Mouse (Mus musculus): ENCODE measurements around the gene Nlrc3.
"Not testable (repeated sequence)": the region's sequence is repeated elsewhere in the genome, so short reads cannot be mapped to it uniquely, and the experiment has no call there.

Gene Nlrc3

DNA sequence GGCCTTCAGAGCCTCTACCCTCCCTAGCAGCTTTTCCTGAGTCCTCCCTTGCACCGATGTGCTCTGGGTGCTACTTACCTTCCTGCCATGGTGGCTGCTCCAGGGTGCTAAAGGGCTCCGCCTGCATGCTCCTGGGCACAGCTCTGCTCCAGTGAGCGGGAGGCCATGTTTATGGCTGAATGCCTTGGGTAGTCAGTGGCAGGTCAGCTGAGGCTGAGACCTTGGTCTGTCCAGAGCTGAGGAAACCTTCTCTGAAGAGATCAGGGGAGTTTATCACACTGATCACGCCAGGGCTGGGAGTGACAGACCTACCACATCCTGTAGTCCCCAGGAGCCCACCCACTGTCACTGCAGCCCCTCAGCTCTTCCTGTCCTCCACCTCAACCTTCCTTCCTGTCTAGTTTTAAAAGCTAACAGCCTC lies at the start of gene Nlrc3:
Gene Nlrc3, minus strand, starts transcription at position 382 of the 421 bp plus-strand sequence.
- in situ Hi-C loops (cut with MboI, MseI), result no loop called here

GRCm38 (mm10) chr16:4022719-4023118 lies 46.3 kb upstream of the Nlrc3 start:
- in situ Hi-C loops (cut with MboI, MseI), result no loop called here

GRCm38 (mm10) chr16:4021241-4021640 lies 44.8 kb upstream of the Nlrc3 start:
- in situ Hi-C loops (cut with MboI, MseI), result no loop called here

DNA sequence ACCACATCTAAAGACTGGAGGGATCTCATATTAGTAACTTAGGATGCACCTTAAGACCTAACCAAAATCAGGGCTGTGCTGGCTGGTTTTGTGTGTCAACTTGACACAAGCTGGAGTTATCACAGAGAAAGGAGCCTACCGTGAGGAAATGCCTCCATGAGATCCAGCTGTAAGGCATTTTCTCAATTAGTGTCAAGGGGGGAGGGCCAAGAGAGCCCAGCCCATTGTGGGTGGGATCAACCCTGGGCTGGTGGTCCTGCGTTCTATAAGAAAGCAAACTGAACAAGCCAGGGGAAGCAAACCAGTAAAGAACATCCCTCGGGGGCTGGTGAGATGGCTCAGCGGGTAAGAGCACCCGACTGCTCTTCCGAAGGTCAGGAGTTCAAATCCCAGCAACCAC lies 41.0 kb upstream of the Nlrc3 start:
- in situ Hi-C loops (cut with MboI, MseI), result not testable (repeated sequence)

DNA sequence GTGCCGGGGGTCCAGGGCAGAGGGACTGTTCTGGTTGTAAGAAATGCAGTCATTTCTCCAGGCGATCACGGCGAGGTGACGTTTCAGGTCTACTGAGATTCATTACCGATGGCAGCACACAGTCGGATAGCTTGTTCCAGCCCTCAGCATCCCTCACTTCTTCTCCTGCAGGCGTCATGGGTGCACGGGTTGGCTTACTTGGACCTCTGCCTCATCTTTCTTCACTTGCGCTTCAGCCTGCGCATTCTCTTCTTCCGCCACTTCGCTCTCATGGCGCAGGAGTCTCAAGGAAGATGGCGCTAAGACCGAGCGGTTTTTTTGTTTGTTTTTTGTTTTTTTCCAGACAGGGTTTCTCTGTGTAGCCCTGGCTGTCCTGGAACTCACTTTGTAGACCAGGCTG lies 40.4 kb upstream of the Nlrc3 start:
- in situ Hi-C loops (cut with MboI, MseI), result not testable (repeated sequence)

- in situ Hi-C loops (cut with MboI, MseI), result no loop called here
Observed at GRCm38 (mm10) chr16:4014040-4014668, 37.7 kb upstream of the Nlrc3 start.

- in situ Hi-C loops (cut with MboI, MseI), result no loop called here
Observed at GRCm38 (mm10) chr16:4012882-4013570, 36.6 kb upstream of the Nlrc3 start.

- in situ Hi-C loops (cut with MboI, MseI), result loop anchor here (5.0 kb wide), 2 partner anchors 106 to 166 kb away; no protein-coding TSS in a partner anchor
Observed at GRCm38 (mm10) chr16:4003489-4004398, 27.3 kb upstream of the Nlrc3 start, which contains the start of gene Slx4. TSS of gene Slx4 (minus strand) at chr16:4003770.

DNA sequence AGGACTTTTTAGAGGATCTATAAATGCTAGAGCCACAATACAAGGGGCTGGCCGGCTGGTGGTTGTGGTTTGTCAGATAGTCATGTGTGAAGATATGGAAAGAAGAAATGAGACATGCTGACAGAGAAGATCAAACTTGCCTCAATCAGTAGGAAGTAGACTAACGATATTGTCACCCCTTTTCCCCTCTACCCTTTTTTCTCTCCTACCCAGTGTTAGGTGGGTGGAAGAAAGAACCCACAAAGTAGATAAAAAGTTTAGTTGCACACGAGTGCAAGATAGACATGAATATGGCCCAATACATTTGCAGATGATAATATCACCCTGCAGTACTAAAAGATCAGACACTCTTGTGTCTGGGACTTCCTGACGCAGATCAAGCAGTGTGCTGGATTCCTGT lies 12.0 kb upstream of the Nlrc3 start:
- in situ Hi-C loops (cut with MboI, MseI), result no loop called here

- in situ Hi-C loops (cut with MboI, MseI), result no loop called here
Observed at GRCm38 (mm10) chr16:3983146-3983700, 6.8 kb upstream of the Nlrc3 start.

DNA sequence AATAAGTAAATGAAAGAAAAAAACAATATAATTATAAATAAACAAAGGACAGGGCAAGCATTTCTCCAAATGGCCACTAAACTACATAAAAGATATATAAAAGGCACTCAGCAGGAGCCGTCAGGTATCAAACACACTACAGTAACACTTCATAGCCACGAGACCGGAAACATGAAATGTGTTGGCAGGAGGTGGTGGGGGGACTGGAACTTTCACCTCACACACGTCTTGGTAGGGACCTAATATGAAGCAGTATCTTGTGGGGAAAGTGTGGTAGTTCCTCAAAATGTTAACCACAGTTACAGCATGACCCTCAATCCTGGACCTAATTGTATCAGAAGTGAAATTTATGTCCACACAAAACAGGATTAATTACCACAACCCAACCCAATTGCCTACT lies 5.7 kb upstream of the Nlrc3 start:
- in situ Hi-C loops (cut with MboI, MseI), result no loop called here

GRCm38 (mm10) chr16:3976712-3977111 lies 280 bp upstream of the Nlrc3 start:
- in situ Hi-C loops (cut with MboI, MseI), result no loop called here

GRCm38 (mm10) chr16:3975658-3976057 lies 774 bp downstream of the Nlrc3 start:
- in situ Hi-C loops (cut with MboI, MseI), result no loop called here

- in situ Hi-C loops (cut with MboI, MseI), result not testable (repeated sequence)
Observed at GRCm38 (mm10) chr16:3974456-3974855, 2.0 kb downstream of the Nlrc3 start.

DNA sequence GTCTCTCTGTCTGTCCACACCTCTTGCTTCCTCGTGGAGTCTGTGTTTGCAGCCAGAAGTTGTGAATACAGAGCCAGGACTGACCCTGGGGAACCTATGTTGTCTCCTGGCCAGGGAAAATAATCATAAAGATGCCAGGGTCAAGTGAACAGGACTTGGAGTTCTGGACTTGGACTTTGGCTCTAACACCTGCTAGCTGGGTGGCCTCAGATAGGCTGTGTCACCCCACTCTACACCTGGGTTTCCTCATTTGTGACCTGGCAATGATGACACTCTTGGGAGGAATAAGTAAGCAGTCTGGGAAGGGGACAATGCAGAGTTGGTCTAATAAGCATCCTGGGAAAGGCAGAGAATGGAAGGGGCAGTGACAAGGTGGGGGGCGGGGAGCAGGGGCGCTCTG lies 10.9 kb downstream of the Nlrc3 start:
- in situ Hi-C loops (cut with MboI, MseI), result no loop called here

- in situ Hi-C loops (cut with MboI, MseI), result no loop called here
Observed at GRCm38 (mm10) chr16:3964990-3965389, 11.4 kb downstream of the Nlrc3 start.

GRCm38 (mm10) chr16:3959261-3959660 lies 17.2 kb downstream of the Nlrc3 start:
- in situ Hi-C loops (cut with MboI, MseI), result no loop called here

DNA sequence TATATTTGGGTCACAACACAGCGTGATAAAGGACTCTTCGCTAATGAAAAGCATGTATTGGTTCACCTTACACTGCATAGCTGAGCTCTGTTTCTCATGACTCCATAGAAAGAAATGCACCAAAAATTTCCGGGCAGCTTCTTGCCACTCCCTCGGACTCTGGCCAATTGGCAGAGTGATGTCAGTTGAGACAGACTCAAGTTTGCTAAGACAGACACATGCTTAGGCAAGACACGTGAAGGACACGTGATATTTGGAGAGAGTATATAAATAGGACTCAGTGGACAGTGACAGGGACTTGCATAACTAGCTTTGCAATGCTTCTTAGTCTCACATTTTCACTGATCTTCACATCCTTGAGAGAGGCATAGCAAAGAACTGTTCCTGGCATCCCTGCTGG lies 20.1 kb downstream of the Nlrc3 start:
- in situ Hi-C loops (cut with MboI, MseI), result no loop called here

DNA sequence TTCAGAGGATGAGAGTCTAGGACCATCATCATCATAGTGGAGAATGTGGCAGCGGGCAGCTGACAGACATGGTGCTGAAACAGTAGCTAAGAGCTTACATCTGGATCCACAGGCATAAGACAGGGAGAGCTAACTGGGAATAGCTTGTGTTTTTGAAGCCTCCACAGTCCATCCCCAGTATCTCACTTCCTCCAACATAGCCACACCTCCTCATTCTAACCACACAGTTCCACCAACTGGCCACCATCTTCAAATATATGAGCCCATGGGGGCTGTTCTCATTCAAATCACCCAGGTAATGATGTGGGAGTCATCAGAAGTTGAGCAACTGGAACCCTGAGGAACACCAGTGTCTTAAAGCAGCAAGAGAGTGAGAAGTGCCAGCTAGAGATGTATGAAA lies 25.3 kb downstream of the Nlrc3 start:
- in situ Hi-C loops (cut with MboI, MseI), result no loop called here

- in situ Hi-C loops (cut with MboI, MseI), result no loop called here
Observed at GRCm38 (mm10) chr16:3934701-3935100, 41.7 kb downstream of the Nlrc3 start.

DNA sequence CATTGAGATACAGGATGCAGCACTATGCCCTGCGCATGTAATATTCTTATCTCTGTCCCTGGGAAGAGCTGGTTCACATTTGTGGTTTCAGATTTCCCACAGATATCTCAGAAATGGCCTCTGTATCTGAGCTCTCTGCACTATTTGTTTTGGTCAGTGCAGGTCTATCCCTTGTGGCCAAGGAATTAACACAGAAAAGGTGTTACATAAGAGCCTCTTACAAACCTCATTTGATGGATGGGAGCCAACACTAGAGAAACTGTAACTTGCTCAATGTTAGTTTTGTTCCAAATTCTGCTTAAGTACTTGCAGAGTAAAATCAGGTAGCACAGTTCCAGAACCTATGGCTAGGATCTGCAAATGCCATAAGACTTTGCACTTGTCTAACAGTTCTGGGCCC lies 42.3 kb downstream of the Nlrc3 start:
- in situ Hi-C loops (cut with MboI, MseI), result no loop called here

- in situ Hi-C loops (cut with MboI, MseI), result no loop called here
Observed at GRCm38 (mm10) chr16:3933536-3933935, 42.9 kb downstream of the Nlrc3 start.
